Mouse (Mus musculus): ENCODE data around the gene Gnao1. TPM values are rescaled to one million over a fixed set of nuclear protein-coding genes. Genes with fewer than 3 reads are reported as not detected.

The Gnao1 gene
- polyA plus RNA-seq, 1 experiment from 2014 or later: 91.6 TPM

DNA sequence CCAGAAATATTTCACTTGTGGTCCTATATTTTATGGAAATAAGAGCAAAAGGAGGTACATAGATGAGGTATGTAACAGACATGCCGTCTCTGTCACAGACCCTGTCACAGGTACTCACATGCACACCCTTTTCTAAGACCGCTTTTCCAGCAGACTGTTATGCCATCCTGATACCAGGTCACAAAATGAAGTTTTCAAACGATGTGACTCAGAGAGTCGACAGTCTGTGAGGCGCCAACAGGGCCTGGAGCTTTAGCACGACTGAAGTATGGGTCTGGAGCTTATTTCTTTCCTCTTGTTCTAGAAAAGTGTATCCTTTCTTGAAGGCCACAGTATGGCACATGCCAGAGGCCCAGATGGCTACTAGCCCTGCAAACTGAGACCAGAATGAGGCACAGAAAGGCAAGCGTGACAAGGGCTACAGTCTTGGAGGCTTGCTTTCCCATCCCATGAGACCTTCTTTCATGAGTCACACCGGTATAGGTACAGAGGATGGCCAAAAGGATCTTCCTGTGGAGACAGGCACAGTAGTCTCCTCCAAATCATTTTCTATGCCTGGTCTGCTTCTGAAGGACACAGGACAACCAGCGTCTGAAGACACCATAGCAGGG lies 43.2 kb downstream of the Gnao1 start:
- H3K36me3 ChIP-seq: no peaks in the 10 kb centered on the region
- no peak overlapping the region for H3K4me2 ChIP-seq (replicated peaks)
- no peak overlapping the region for H3K4me3 ChIP-seq
- H3K9ac ChIP-seq: no peak overlapping the region
- H3K27ac ChIP-seq: no peak overlapping the region
- no peaks in the 10 kb centered on the region for H3K9me3 ChIP-seq (replicated peaks)
- H3K27me3 ChIP-seq: no peaks in the 10 kb centered on the region
- 89% methylated on average over 9 of the region's 9 CpGs for WGBS
- no peaks in the 10 kb centered on the region; the same call in 1 of the 2 replicates for H3K4me1 ChIP-seq
- no peak for ATAC-seq (ENCODE audit: low FRiP score)

DNA sequence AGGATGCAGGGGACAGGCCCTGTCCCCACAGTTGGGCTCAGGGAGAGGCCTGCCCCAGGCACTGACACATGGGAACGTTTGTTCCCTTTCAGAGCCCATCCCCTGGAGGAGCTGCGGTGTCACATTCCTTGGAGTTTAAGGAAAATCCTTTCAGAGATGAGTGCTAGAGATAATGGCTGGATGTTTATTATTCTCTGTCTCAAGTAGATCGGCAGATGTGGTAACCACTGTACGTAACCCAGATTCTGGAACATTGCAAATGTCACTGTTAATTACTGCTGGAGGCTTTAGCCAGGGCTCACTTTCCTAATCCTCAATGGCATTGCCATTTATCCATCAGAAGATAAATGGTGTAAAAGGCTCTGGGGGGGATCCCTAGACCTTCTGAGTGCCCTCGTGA lies 44.9 kb downstream of the Gnao1 start:
- Histone ChIP-seq H3K4me2 (replicated peaks) (no peak overlapping the region), H3K9me3 (replicated peaks) (no peaks in the 10 kb centered on the region), H3K9ac (no peak overlapping the region), H3K4me3 (no peak overlapping the region), H3K27me3 (no peaks in the 10 kb centered on the region), H3K36me3 (no peaks in the 10 kb centered on the region), H3K4me1 (peaks cover 2% of the 10 kb centered on the region), H3K27ac (no peak overlapping the region)
- ATAC-seq (ENCODE audit: low FRiP score): no peak
- 53% methylated on average over 5 of the region's 5 CpGs for WGBS

DNA sequence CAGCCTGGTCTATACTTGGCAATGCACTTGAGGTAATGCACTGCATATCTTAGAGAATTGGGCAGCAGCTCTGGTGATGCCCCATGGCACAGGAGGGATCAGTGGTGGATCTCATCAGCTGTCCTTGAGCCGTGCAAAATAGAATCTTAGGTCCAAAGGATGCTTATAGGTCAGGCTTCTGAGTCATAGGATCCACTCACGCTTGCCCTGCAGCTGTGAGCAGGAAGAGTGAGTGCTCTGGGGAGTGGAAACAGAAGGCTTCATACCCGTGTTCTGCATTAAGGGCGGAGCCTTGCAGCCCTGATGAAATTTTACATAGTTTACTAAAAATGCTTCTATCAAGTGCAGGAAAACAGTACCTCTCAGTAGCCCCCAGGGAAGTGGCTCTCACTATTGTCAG lies 45.5 kb downstream of the Gnao1 start:
- Histone ChIP-seq H3K4me1 (peaks cover 8% of the 10 kb centered on the region), H3K9me3 (replicated peaks) (no peaks in the 10 kb centered on the region), H3K4me2 (replicated peaks) (no peak overlapping the region), H3K27ac (no peak overlapping the region), H3K36me3 (no peaks in the 10 kb centered on the region), H3K9ac (no peak overlapping the region), H3K27me3 (no peaks in the 10 kb centered on the region), H3K4me3 (no peak overlapping the region)
- no peak for ATAC-seq (ENCODE audit: low FRiP score)
- WGBS: 70% methylated on average over 4 of the region's 4 CpGs

DNA sequence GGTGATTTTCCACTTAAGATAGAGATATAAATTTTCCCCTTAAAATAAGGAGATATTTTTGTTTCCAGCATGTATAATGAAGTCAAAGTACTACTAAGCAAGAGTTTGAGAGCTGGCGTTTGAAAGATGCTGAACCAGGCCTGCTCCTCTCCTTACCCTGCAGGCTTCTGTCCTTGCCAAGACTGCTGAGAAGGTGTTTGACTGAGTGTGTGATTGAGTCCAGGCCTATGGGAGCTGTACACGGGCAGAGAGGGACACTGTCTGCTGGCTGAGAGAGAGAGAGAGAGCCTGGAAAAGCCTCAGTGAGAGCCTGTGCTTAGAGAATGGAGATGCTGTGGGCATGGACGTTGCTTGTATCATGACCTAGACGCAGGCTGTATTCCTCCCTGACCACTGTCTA lies 47.4 kb downstream of the Gnao1 start:
- H3K4me3 ChIP-seq: no peak overlapping the region
- ATAC-seq (ENCODE audit: low FRiP score): no peak
- no peak overlapping the region for H3K27ac ChIP-seq
- no peaks in the 10 kb centered on the region for H3K27me3 ChIP-seq
- 81% methylated on average over 4 of the region's 4 CpGs for WGBS
- H3K4me2 ChIP-seq (replicated peaks): no peak overlapping the region
- peaks cover 15% of the 10 kb centered on the region for H3K4me1 ChIP-seq
- no peak overlapping the region for H3K9ac ChIP-seq
- H3K9me3 ChIP-seq (replicated peaks): no peaks in the 10 kb centered on the region
- H3K36me3 ChIP-seq: no peaks in the 10 kb centered on the region

DNA sequence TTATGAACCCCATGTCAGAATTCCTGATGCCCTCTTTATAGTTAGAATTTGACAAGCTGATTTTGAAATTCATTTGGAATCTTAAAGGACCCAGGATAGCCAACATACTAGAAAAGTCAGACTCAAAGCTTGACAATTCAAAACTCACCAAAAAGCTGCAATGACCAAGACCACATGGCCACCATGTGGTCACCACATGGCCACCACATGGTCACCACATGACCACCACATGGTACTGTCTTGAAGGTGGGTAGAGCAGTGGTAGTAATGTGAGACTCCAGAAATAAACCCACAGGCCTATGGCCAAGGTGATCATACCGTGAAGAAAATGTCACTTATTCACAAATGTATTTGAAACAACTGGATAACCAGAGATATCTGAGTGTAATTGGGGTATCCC lies 48.5 kb downstream of the Gnao1 start:
- H3K27me3 ChIP-seq: no peaks in the 10 kb centered on the region
- no peak overlapping the region for H3K27ac ChIP-seq
- no peak for ATAC-seq (ENCODE audit: low FRiP score)
- no peak overlapping the region for H3K4me2 ChIP-seq (replicated peaks)
- WGBS: 85% methylated on average over 1 of the region's 1 CpGs
- H3K36me3 ChIP-seq: no peaks in the 10 kb centered on the region
- no peaks in the 10 kb centered on the region for H3K9me3 ChIP-seq (replicated peaks)
- H3K9ac ChIP-seq: no peak overlapping the region
- peaks cover 15% of the 10 kb centered on the region for H3K4me1 ChIP-seq
- no peak overlapping the region for H3K4me3 ChIP-seq

DNA sequence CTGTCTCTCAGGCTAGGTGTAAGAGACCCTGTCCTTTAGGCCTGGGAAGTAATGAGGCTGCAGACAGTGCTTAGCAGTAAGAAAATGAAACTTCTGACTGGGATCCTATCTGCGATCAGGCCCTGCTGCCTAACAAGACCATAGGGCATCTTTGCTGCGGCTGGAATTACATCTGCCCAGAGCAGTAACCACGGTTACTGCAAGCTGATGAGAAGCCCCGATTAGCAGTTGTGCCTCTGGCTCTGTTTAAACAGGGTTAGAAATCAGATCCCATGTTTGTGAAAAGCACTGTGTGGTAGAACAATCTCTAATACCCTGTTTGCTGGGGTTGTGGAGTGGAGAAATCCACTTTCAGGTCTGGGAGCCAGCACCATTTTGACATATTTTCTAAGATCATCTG lies 50.3 kb downstream of the Gnao1 start:
- Histone ChIP-seq H3K9ac (no peak overlapping the region), H3K36me3 (no peaks in the 10 kb centered on the region), H3K27ac (peak overlapping the region; percentile 30; the same call in 1 of the 2 replicates), H3K27me3 (no peaks in the 10 kb centered on the region), H3K4me2 (replicated peaks) (no peak overlapping the region), H3K9me3 (replicated peaks) (no peaks in the 10 kb centered on the region), H3K4me3 (no peak overlapping the region), H3K4me1 (peaks cover 17% of the 10 kb centered on the region)
- 37% methylated on average over 4 of the region's 4 CpGs for WGBS
- 0 out of 2 replicates have a peak, but pooled peaks have one; percentile 29 for ATAC-seq (ENCODE audit: low FRiP score)

DNA sequence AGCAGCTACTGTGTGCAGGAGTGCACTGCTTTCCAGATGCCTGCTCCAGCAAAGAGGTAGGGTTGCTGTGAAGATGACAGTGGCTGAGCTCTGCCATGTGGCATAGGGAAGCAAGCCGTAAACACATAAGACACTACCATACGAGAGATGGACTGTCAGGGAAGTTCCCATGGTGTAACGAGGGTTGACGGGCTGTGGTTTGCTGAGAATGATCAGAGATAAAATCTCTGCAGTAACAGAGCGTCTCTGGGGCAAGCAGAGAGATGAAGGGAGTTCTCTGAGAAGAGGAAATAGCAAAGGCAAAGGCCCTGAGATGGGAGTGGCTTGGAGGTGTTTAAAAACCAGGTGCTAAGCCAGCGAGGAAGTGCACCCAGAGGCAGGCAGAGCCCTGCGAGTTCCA lies 54.3 kb downstream of the Gnao1 start:
- Histone ChIP-seq H3K27me3 (no peaks in the 10 kb centered on the region), H3K9ac (no peak overlapping the region), H3K4me2 (replicated peaks) (no peak overlapping the region), H3K4me1 (peaks cover 19% of the 10 kb centered on the region), H3K4me3 (no peak overlapping the region), H3K36me3 (no peaks in the 10 kb centered on the region), H3K27ac (no peak overlapping the region), H3K9me3 (replicated peaks) (no peaks in the 10 kb centered on the region)
- WGBS: 72% methylated on average over 7 of the region's 7 CpGs
- no peak for ATAC-seq (ENCODE audit: low FRiP score)

DNA sequence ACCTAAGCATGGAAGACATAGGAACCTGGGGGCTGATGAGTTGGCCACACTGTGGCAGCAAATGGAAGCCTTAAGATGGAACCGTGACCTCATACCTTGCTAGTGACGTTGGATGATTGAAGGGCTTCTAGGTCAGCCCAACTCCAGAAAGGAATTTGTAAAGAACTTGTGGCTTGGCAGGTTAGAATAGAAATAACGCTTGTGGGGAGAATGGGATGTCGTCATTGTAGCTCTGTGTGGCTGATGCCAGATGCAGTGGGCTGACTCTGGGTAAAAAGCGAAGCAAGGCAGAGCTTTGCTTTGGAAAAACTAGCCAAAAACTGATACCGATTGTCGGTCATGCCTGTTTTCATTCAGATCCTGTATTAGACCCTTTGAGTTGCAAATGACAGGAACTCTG lies 56.5 kb downstream of the Gnao1 start:
- Histone ChIP-seq H3K27ac (no peak overlapping the region), H3K4me1 (peaks cover 11% of the 10 kb centered on the region; the same call in 1 of the 2 replicates), H3K9me3 (replicated peaks) (no peaks in the 10 kb centered on the region), H3K4me3 (no peak overlapping the region), H3K36me3 (no peaks in the 10 kb centered on the region), H3K27me3 (no peaks in the 10 kb centered on the region), H3K4me2 (replicated peaks) (no peak overlapping the region), H3K9ac (no peak overlapping the region)
- ATAC-seq (ENCODE audit: low FRiP score): no peak
- 83% methylated on average over 7 of the region's 7 CpGs for WGBS

DNA sequence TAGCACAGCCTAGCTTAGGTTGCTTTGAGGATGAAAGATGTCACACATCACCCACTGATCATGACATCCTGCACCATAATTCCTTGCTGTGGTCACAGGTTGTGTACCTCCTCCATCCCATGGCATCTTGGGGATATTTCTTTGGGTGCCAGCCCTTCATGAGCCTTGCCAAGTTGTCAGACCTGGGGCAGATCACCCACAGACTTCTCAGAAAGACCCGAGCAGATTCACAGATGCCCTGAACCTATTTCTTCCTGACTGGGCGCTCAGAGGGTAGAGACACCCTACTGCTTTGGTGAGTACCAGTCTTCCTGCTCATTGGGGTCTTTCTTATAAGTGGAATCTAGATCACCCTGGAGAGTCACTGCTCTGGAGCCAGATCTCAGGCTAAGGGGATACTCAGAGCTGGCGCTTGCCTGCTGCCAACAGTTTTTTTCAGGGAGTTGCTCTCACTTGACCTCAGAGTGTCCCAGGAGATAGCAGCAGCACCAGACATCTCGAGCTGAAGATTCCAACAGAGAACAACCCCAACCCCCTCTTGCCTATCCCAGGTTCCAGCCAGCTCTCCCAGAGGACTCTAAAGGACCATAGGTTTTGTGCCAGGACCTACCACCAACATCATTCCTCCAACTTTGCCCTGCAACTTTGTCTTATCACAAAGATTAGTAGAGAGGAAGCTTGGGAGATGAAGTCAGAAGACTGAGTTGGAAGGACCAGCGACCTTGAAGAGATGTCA lies 58.9 kb downstream of the Gnao1 start:
- Histone ChIP-seq H3K4me3 (no peak overlapping the region), H3K4me2 (replicated peaks) (no peak overlapping the region), H3K9me3 (replicated peaks) (no peaks in the 10 kb centered on the region), H3K4me1 (0 out of 2 replicates have a peak, but pooled peaks cover 5% of the 10 kb centered on the region), H3K36me3 (no peaks in the 10 kb centered on the region), H3K27me3 (no peaks in the 10 kb centered on the region), H3K9ac (no peak overlapping the region), H3K27ac (no peak overlapping the region)
- ATAC-seq (ENCODE audit: low FRiP score): no peak
- WGBS: 86% methylated on average over 5 of the region's 5 CpGs

DNA sequence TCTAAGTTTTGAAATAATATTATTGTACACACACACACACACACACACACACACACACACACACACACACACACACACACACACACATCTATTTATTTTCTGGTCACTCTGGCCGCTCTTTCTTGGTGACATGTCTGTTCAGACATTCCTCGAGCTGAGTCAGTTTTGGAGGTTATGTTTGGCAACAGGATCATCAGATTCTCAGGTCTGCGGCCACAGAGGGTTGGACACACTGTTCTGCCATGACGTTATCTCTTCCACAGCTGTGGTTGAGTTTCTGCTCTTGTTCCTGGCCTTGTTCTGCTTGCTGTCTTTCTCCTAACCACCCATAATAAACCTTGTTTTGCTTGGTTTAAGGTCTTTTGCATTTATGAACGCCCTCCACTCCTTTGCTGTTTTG lies 61.5 kb downstream of the Gnao1 start:
- H3K9ac ChIP-seq: no peak overlapping the region
- H3K36me3 ChIP-seq: no peaks in the 10 kb centered on the region
- no peaks in the 10 kb centered on the region for H3K27me3 ChIP-seq
- H3K9me3 ChIP-seq (replicated peaks): no peaks in the 10 kb centered on the region
- H3K4me1 ChIP-seq: 0 out of 2 replicates have a peak, but pooled peaks cover 2% of the 10 kb centered on the region
- H3K27ac ChIP-seq: no peak overlapping the region
- no peak overlapping the region for H3K4me3 ChIP-seq
- no peak overlapping the region for H3K4me2 ChIP-seq (replicated peaks)
- ATAC-seq (ENCODE audit: low FRiP score): no peak
- WGBS: 93% methylated on average over 5 of the region's 5 CpGs

DNA sequence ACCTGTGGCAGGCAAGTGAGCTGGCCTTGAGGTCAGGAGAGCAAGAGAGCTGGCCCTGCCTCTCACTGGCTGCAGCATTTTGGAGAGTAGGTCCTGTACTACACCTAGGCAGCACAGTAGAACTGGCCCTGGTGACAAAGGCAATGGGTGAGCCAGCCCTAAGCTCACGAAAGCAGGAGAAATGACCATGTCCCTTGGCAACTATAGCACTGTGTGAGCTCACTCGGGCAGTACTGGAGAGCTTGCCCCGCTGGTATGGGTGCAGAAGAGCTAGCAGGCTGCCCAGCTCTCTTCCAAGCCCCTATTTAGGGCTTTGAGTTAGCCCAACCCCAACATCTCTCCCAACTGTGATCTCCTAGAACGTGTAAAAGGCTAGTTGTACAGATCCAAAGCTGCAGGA lies 68.6 kb downstream of the Gnao1 start:
- Histone ChIP-seq H3K9ac (no peak overlapping the region), H3K9me3 (replicated peaks) (no peaks in the 10 kb centered on the region), H3K27me3 (no peaks in the 10 kb centered on the region), H3K4me3 (no peak overlapping the region), H3K36me3 (no peaks in the 10 kb centered on the region), H3K4me2 (replicated peaks) (no peak overlapping the region), H3K4me1 (peaks cover 10% of the 10 kb centered on the region), H3K27ac (no peak overlapping the region)
- ATAC-seq (ENCODE audit: low FRiP score): no peak
- WGBS: 91% methylated on average over 4 of the region's 4 CpGs

DNA sequence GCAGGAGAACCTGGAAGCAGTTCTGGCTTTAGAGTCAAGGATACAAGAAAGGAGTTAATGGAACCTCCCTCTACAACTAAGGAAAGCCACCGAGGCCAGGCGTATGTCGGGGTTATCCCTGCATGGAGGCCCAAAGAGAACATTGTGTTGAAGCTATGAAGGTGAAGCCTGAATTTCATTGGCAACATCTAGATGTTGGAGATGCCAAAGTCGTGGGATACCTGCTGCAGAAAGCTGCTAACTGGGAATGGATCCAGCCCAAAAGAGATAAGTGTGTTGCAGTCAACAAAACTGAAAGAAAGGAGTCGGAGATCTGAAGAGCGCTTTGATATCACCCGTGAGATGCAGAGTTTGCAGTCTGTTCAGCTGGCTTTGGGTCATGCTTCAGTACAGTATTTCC lies 70.2 kb downstream of the Gnao1 start:
- H3K27ac ChIP-seq: no peak overlapping the region
- H3K27me3 ChIP-seq: no peaks in the 10 kb centered on the region
- WGBS: 94% methylated on average over 7 of the region's 7 CpGs
- no peak for ATAC-seq (ENCODE audit: low FRiP score)
- H3K4me3 ChIP-seq: no peak overlapping the region
- H3K4me1 ChIP-seq: peaks cover 10% of the 10 kb centered on the region
- no peaks in the 10 kb centered on the region for H3K36me3 ChIP-seq
- H3K9me3 ChIP-seq (replicated peaks): no peaks in the 10 kb centered on the region
- H3K4me2 ChIP-seq (replicated peaks): no peak overlapping the region
- no peak overlapping the region for H3K9ac ChIP-seq

DNA sequence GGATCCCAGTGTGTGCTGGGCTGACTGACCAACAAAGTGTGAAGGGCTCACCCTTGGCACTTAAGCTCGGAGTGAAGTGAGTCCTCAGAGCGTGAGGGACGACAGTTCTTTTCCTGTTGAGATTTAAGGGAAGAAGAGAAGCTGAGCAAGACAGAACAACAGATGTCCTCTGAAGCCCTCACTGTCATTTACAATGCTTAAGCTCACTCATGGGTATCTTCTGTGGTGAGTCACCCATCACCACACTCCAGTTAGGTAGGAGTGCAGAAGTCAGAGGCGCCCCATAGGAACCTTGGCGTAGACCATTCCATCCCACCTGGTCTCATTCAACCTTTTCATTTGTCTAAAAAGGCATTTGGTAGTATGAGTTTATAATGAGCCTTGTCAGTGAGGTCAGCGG lies 71.6 kb downstream of the Gnao1 start:
- H3K4me1 ChIP-seq: peaks cover 10% of the 10 kb centered on the region
- H3K36me3 ChIP-seq: no peaks in the 10 kb centered on the region
- no peak overlapping the region for H3K4me3 ChIP-seq
- no peak overlapping the region for H3K4me2 ChIP-seq (replicated peaks)
- no peak overlapping the region for H3K27ac ChIP-seq
- no peak overlapping the region for H3K9ac ChIP-seq
- no peaks in the 10 kb centered on the region for H3K9me3 ChIP-seq (replicated peaks)
- WGBS: 93% methylated on average over 6 of the region's 6 CpGs
- H3K27me3 ChIP-seq: no peaks in the 10 kb centered on the region
- ATAC-seq (ENCODE audit: low FRiP score): no peak

All from hindbrain, embryonic 12.5 days (tissue).